Mouse (Mus musculus) embryonic facial prominence, embryonic 13.5 days (tissue): Measurements from ENCODE around the gene Aqp1. TPM values are rescaled to one million over a fixed set of nuclear protein-coding genes. Genes with fewer than 3 reads are reported as not detected.

ENCODE experiments used
- ATAC-seq: fragments of 200-750 bp; cut with Nextera tagmentation; 2 replicates; pipeline ENCODE4 v1.8.0; 2017; ENCODE audit warnings: low read depth; ENCODE audit not compliant: insufficient number of reproducible peaks, insufficient read depth, low FRiP score, low TSS enrichment
- H3K27ac ChIP-seq: fragments of 300-500 bp; sonication (generic); 2 replicates; pipeline ENCODE4 v1.5.1; 2015; ENCODE audit warnings: moderate library complexity, mild to moderate bottlenecking, inconsistent platforms
- H3K27me3 ChIP-seq: fragments of 300-500 bp; sonication (generic); 2 replicates; pipeline ENCODE4 v1.6.1; 2015; ENCODE audit warnings: mild to moderate bottlenecking, inconsistent platforms
- H3K36me3 ChIP-seq: fragments of 300-500 bp; sonication (generic); 2 replicates; pipeline ENCODE4 v1.6.1; 2015; ENCODE audit warnings: mild to moderate bottlenecking, inconsistent platforms
- H3K4me1 ChIP-seq: fragments of 300-500 bp; sonication (generic); 2 replicates; pipeline ENCODE4 v1.6.1; 2015; ENCODE audit warnings: inconsistent platforms
- H3K4me2 ChIP-seq: fragments of 300-500 bp; sonication (generic); 2 replicates; pipeline ENCODE4 v1.6.1; 2015; ENCODE audit warnings: moderate library complexity, mild to moderate bottlenecking, inconsistent platforms
- H3K4me3 ChIP-seq: fragments of 300-500 bp; sonication (generic); 2 replicates; pipeline ENCODE4 v1.5.1; 2015; ENCODE audit warnings: mild to moderate bottlenecking, inconsistent platforms
- H3K9ac ChIP-seq: fragments of 300-500 bp; sonication (generic); 2 replicates; pipeline ENCODE4 v1.6.1; 2015; ENCODE audit warnings: mild to moderate bottlenecking, inconsistent platforms
- H3K9me3 ChIP-seq: fragments of 300-500 bp; sonication (generic); 2 replicates; pipeline ENCODE4 v1.6.1; 2016; ENCODE audit warnings: inconsistent platforms
- WGBS: fragments of 180-500 bp; shearing (Covaris S2); methylation state at CpG from one replicate; pipeline ENCODE4 v1.1.7; 2015; ENCODE audit warnings: mixed read lengths; 5-methylcytosine and 5-hydroxymethylcytosine counted together
- polyA plus RNA-seq: library from polyadenylated mRNA; unstranded; fragments of >200 nt; fragmentation: Nextera tagmentation; extraction: Ambion mirVana; gene quantifications from 2 replicates; pipeline ENCODE4 v1.2.1, GENCODE M21; 2015

Aqp1 gene
- polyA plus RNA-seq, 1 experiment from 2014 or later: 46.6 TPM

DNA sequence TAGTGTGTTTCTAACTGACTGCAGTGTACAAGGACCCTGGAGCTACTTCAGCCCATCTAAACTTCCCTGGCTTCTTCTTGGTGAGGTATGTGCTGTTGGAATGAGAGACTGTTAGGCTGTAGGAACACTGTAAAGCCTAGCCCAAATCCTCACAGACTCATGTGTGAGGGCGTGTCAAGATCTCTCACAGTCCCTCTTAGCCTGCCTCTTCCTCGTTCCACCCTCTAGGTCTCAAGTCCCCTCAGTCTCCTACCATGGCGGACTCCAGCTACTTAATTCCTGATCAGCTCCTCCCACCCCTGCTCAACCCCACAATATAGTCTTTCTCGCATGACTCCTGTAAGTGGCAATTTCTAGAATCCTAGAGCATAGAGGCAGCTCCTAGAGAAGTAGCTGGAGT, 13.0 kb downstream of the Aqp1 start:
- Histone ChIP-seq H3K27me3 (no peaks in the 10 kb centered on the region), H3K4me3 (no peak overlapping the region), H3K4me2 (no peak overlapping the region), H3K4me1 (no peaks in the 10 kb centered on the region), H3K9ac (no peak overlapping the region), H3K27ac (no peak overlapping the region), H3K36me3 (peaks cover 11% of the 10 kb centered on the region), H3K9me3 (peaks cover 11% of the 10 kb centered on the region; the same call in 1 of the 2 replicates)
- WGBS: 87% methylated on average over 4 of the region's 4 CpGs
- no peak for ATAC-seq

DNA sequence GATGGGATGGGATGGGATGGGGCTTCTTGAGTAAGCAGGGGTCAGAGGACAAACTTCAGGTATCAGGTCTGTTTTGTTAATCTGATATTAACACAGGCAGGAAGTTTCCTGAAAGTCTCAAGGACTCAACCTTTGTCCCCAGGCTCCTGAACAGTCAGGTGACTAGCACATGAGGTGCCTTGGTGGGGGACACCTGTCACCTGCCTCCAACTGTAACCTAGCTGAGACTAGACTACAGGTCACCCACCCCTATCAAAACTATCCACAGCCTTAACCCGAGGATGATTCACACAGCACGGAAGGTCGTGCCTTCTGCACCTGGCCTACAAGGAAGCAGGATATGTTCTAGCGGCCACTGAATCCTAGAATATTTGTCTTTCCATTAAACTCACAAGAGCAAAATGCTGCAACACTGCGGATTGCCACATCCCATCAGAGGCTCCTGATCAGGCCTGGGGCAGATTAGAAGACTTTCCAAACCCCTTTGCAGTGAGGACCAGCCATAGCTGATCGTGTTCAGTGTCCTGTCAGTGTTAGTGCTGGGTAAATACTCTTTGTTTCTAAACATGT, 14.2 kb downstream of the Aqp1 start:
- Histone ChIP-seq H3K27me3 (no peaks in the 10 kb centered on the region), H3K36me3 (peaks cover 11% of the 10 kb centered on the region), H3K9me3 (peaks cover 11% of the 10 kb centered on the region; the same call in 1 of the 2 replicates), H3K27ac (no peak overlapping the region), H3K4me2 (no peak overlapping the region), H3K4me3 (no peak overlapping the region), H3K9ac (no peak overlapping the region), H3K4me1 (no peaks in the 10 kb centered on the region)
- no peak for ATAC-seq
- 92% methylated on average over 6 of the region's 6 CpGs for WGBS

DNA sequence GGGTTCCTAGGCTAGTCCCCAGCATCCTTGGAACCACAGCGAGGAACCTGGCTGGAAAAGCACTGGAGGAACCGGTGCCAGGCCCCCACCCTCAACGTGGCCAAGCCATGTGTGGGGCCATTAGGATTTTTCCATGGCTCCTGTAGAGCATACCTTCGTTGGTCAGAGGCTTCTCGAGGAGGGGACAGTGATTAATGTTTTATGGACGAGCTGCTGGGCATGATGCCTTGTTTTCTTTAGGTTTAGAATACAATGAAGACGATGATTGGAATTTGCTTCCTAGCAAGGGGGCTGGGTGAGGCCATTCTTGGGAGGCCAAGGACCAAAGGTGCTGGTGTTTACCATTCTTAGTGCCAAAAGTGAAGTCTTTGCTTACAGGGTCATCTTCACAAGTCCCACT, 15.5 kb downstream of the Aqp1 start:
- Histone ChIP-seq H3K36me3 (peaks cover 10% of the 10 kb centered on the region), H3K27me3 (no peaks in the 10 kb centered on the region), H3K9me3 (peaks cover 11% of the 10 kb centered on the region; the same call in 1 of the 2 replicates), H3K4me2 (no peak overlapping the region), H3K9ac (no peak overlapping the region), H3K4me1 (no peaks in the 10 kb centered on the region), H3K4me3 (no peak overlapping the region), H3K27ac (no peak overlapping the region)
- no peak for ATAC-seq
- 78% methylated on average over 7 of the region's 7 CpGs for WGBS

DNA sequence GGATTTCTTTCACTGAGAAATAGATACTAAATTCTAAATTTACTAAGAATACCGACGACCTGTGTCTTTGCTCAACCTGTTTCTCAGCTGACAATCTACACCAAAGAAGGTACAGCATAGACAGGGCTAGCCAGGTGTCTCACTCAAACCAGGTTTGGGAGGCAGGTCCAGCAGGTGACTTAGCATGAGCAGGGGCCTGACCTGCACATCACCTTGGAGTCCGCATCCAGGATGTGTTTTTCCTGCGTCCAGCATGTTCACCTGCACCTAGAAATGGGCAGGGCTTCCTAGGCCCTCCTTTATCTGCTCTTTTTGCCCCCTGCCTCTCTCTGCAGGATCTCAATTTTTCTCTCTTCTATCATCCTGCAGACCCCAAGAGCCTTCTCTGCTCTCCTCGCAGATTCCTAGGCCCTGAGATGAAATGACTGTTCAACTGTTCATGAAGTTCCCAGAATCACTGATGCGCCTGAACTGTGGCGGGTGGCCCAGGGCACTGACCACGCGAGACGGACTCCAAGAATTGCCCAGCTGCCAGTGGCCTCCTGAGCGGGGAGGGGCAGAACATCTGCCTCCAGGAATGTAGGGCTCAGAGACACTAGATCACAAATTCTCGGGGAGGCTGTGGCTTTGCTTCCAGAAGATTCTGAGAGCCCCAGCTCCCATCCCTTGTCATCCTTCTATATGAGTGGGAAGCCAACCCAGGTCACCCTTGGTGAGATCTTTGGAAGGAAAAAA, 17.6 kb downstream of the Aqp1 start:
- Histone ChIP-seq H3K4me1 (peaks cover 13% of the 10 kb centered on the region; the same call in 1 of the 2 replicates), H3K4me2 (no peak overlapping the region), H3K9me3 (peaks cover 11% of the 10 kb centered on the region; the same call in 1 of the 2 replicates), H3K4me3 (no peak overlapping the region), H3K27me3 (no peaks in the 10 kb centered on the region), H3K27ac (no peak overlapping the region), H3K9ac (no peak overlapping the region), H3K36me3 (no peaks in the 10 kb centered on the region)
- ATAC-seq: no peak
- WGBS: 80% methylated on average over 12 of the region's 12 CpGs

DNA sequence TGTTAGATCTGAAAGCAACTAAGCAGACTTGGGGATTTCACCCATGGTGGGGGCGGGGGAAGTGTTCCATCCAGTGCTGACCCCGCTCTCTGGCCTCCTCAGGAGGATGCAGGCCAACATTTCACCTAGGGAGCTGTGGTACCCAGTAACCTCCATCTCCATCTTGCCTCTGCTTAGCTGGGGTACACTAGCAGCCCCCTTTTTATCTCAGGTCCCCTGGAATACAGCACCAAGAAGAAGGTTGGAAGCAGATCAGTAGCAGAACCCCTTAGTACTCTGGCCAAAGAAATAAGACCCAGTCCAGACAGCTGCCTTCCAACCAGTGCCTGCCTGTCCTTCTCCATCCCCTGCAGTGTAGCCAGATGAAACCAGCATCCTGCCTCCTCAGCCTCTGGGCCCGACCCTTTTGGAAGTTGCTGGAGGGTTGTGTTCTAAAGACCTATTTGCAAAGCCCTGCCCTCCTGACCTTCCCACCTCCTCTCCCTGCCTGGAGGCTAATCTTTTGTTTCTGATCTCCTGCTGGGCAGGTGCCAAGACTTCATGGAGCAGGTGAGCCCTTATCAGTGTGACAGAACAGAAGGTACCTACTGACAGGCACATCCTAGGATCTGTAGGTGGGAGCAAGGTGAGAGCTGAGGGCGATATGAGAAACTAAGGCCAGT, 18.4 kb downstream of the Aqp1 start:
- Histone ChIP-seq H3K27ac (no peak overlapping the region), H3K4me1 (peaks cover 17% of the 10 kb centered on the region; the same call in 1 of the 2 replicates), H3K36me3 (no peaks in the 10 kb centered on the region), H3K4me2 (no peak overlapping the region), H3K9me3 (peaks cover 9% of the 10 kb centered on the region; the same call in 1 of the 2 replicates), H3K9ac (no peak overlapping the region), H3K27me3 (no peaks in the 10 kb centered on the region), H3K4me3 (no peak overlapping the region)
- ATAC-seq: no peak
- 61% methylated on average over 4 of the region's 4 CpGs for WGBS

DNA sequence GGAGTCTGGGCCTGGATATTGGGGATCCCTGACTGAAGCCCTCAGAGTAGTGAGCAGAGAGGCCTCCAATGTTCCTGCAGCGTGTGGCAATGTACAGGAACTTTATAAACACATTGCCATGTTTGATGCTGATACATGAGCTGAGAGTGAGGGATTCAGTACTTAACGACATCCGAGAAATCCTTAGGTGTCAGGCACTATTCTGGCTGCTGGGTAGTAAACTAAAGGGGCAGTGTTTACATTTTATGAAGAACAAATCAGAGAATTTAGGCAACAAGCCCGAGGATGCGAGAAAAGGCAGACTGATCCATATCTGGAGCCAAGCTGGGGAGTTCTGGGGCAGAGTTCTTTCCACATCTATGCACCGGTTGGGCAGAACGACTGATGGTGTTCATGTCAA, 19.3 kb downstream of the Aqp1 start:
- Histone ChIP-seq H3K4me3 (no peak overlapping the region), H3K4me1 (peaks cover 17% of the 10 kb centered on the region; the same call in 1 of the 2 replicates), H3K4me2 (no peak overlapping the region), H3K9ac (no peak overlapping the region), H3K36me3 (no peaks in the 10 kb centered on the region), H3K9me3 (no peaks in the 10 kb centered on the region), H3K27me3 (no peaks in the 10 kb centered on the region), H3K27ac (no peak overlapping the region)
- no peak for ATAC-seq
- WGBS: 72% methylated on average over 7 of the region's 7 CpGs

DNA sequence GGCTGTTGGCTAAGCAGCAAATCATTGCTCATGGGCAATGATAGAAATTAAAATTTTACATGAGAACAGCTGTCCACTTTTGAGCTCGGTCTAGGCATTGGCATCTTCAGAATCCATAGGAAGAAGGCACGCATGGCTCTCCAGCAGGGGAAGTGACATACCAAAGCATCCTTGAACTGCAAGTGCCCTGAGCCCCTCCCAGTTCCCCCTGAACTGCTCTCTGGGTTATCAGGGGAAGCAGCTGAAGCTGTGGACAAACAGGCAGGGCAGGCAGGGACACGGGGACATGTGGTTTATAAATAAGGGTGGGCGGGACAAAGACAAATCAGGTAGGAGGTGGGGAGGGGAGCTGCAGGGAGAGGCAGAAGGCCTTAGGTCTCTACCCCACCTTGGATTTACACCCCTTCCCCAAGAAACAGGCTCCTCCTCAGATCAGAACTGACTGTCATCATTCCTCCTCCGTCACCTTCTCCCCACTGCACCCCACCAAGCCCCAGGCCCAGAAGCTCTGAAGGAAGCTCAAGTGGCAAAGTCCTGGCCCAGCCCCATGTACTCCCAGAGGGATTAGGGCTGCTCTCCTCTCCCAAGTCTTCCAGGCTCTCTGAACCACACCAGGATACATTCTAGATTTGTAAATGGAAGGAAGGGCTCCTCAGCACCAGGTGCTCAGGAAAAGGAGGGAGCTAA, 19.9 kb downstream of the Aqp1 start:
- WGBS: 43% methylated on average over 5 of the region's 5 CpGs

DNA sequence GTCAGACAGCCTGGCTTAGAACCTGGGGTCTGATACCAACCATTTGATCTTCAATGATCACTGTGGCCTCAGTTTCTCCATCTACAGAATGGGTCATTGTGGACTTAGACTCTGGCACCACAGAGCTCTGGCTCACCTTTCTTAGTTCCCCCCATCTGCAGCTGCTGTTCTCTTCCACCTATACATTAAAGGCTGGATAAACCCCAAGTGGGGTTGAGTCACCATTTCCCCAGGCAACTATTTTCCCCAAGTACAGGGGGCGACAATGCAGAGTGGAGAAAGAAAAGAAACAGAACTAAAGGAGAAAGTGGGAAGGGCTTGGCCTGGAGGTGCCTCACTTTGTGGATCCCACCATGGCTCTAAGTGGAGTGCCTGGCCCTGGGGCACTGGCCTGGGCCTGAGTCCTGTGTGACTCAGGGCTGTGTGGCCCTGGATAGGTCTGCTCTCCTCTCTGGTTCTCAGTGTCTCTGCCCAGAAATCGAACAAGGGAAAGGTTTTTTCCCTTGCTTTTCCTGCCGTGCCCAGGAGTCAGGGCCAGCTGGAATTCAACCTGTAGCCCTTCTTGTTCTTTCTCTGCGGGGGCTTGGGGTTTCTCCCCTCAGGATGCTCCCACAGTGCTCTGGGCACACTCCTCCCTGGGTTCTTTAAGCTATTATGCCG, 20.9 kb downstream of the Aqp1 start:
- Histone ChIP-seq H3K36me3 (no peaks in the 10 kb centered on the region), H3K9me3 (no peaks in the 10 kb centered on the region), H3K4me1 (peaks cover 17% of the 10 kb centered on the region; the same call in 1 of the 2 replicates), H3K4me2 (no peak overlapping the region), H3K4me3 (no peak overlapping the region), H3K27me3 (no peaks in the 10 kb centered on the region), H3K9ac (no peak overlapping the region), H3K27ac (no peak overlapping the region)
- no peak for ATAC-seq
- 59% methylated on average over 5 of the region's 5 CpGs for WGBS

More for the DNA sequence above, 19.9 kb downstream of the Aqp1 start:
- H3K27me3 ChIP-seq: no peaks in the 10 kb centered on the region
- no peak for ATAC-seq
- no peak overlapping the region for H3K27ac ChIP-seq
- H3K4me2 ChIP-seq: no peak overlapping the region
- no peaks in the 10 kb centered on the region for H3K36me3 ChIP-seq
- H3K9me3 ChIP-seq: no peaks in the 10 kb centered on the region
- no peak overlapping the region for H3K9ac ChIP-seq
- H3K4me1 ChIP-seq: peaks cover 17% of the 10 kb centered on the region; the same call in 1 of the 2 replicates
- H3K4me3 ChIP-seq: no peak overlapping the region

DNA sequence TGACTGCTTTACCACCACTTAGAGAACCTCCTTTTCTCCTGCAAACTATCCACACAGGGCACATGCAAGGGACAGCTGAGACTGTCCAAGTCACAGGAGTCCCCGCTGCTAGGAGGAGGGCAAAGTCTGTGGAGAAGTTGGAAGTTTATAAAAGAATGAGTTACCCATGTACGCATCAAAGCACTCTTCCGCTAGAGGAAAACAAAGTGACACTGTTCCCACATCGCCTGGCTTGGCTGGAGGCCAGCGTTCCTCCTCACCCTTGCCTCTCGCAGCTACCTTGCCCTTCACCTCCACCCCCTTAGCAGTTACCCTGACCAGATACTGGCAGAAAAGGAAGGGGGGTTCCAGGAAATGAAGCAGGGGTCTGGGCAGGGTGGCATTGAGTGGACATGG, 21.4 kb downstream of the Aqp1 start:
- H3K4me3 ChIP-seq: no peak overlapping the region
- H3K27me3 ChIP-seq: no peaks in the 10 kb centered on the region
- H3K9me3 ChIP-seq: no peaks in the 10 kb centered on the region
- H3K27ac ChIP-seq: no peak overlapping the region
- no peaks in the 10 kb centered on the region for H3K36me3 ChIP-seq
- H3K4me1 ChIP-seq: peaks cover 17% of the 10 kb centered on the region; the same call in 1 of the 2 replicates
- no peak overlapping the region for H3K4me2 ChIP-seq
- 47% methylated on average over 6 of the region's 6 CpGs for WGBS
- no peak for ATAC-seq
- no peak overlapping the region for H3K9ac ChIP-seq

DNA sequence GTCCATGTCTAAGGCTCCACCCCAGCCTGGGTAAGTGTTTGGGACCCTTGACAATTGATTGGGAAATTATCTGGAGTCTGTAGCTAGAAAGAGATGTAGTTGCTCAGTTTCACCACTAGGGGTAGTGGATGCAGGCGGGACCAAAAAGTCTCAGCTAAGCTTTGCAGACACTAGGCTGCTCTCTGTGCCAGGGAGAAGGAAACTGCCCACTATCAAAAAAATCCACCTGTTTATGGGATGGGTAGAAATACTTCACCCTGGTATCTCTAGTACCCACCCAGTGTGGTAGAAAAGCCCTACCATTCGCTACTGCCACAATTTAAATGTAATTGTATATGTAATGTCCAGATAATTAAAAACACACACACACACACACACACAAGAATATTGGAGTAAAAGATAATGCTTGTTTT, 22.5 kb downstream of the Aqp1 start:
- ATAC-seq: no peak
- H3K9me3 ChIP-seq: no peaks in the 10 kb centered on the region
- H3K27me3 ChIP-seq: no peaks in the 10 kb centered on the region
- no peak overlapping the region for H3K27ac ChIP-seq
- no peak overlapping the region for H3K9ac ChIP-seq
- WGBS: 10% methylated on average over 2 of the region's 2 CpGs
- peaks cover 17% of the 10 kb centered on the region; the same call in 1 of the 2 replicates for H3K4me1 ChIP-seq
- 0 out of 2 replicates have a peak overlapping the region, but pooled peaks have one; percentile 7 for H3K4me2 ChIP-seq
- H3K4me3 ChIP-seq: no peak overlapping the region
- no peaks in the 10 kb centered on the region for H3K36me3 ChIP-seq

DNA sequence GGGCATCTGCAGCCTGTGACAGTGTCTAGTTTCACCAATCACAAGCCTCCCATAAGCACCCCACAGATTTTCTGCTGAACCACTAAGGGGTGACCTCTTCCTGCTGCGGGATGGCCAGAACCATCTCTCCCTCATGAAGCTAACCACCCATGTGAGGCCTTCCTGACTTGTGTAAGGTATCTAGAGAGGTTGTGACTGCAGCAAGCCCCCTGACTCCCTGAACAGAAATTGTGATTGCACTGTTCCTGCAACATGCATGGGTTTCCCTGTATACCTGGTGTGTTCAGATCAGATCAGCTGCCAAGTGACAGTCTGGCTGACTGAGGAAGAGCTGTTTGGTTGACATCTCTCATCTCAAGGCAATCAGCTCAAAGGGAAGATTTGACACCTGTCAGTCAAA, 26.4 kb downstream of the Aqp1 start:
- H3K27ac ChIP-seq: no peak overlapping the region
- no peaks in the 10 kb centered on the region for H3K9me3 ChIP-seq
- no peak overlapping the region for H3K9ac ChIP-seq
- no peak for ATAC-seq
- H3K27me3 ChIP-seq: no peaks in the 10 kb centered on the region
- H3K4me3 ChIP-seq: no peak overlapping the region
- 82% methylated on average over 1 of the region's 1 CpGs for WGBS
- no peak overlapping the region for H3K4me2 ChIP-seq
- H3K36me3 ChIP-seq: no peaks in the 10 kb centered on the region
- peaks cover 12% of the 10 kb centered on the region; the same call in 1 of the 2 replicates for H3K4me1 ChIP-seq
